Mouse (Mus musculus) WW6 (cell line): ENCODE measurements at regions not wholly inside any gene's neighbourhood (a gene's known extent, or its start where the extent isn't known, plus 50 kb on each side); places are given as distances from the start of the nearest gene placed in this dataset.

Source experiments
- DNase-seq: peaks from one replicate; pipeline ENCODE4 v3.0.0-alpha.2; 2013; ENCODE audit warnings: low read depth, low spot score

GRCm38 (mm10) chr4:81178047-81178781, 264.4 kb downstream of the Mpdz start:
- DNase-seq: no peak

GRCm38 (mm10) chr4:81178782-81179135, 263.9 kb downstream of the Mpdz start:
- peak; percentile 68 for DNase-seq

DNA sequence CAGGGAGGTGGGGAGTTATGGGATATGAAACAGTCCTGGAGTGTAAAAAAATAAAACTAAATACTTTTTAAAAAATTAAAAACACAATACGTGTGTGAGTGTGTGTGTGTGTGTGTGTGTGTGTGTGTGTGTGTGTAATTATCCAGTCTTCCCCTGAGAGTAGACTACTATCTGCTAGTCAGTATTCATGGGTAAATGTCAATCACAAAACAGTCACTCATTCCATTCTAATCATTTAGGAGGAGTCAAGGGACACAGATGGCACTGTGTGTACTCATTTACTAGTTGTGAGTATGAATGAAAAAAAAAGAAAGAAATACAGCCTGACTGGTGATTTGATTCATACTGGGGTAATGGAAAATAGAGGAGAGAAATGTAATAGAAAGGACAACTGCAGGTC, 226.5 kb downstream of the Mpdz start:
- DNase-seq: no peak

- no peak for DNase-seq
These were observed 224.6 kb downstream of the Mpdz start for GRCm38 (mm10) chr4:81217979-81218378.

GRCm38 (mm10) chr4:81222034-81222433, 220.6 kb downstream of the Mpdz start:
- no peak for DNase-seq

GRCm38 (mm10) chr4:81222468-81223175, 220.0 kb downstream of the Mpdz start:
- DNase-seq: no peak
